Mouse (Mus musculus) adrenal gland, postnatal 4 days (tissue): ENCODE measurements around the gene Mybphl. TPM values are rescaled to one million over a fixed set of nuclear protein-coding genes. Genes with fewer than 3 reads are reported as not detected.

Experiments
- DNase-seq, 2 experiments: peaks; one replicate each; pipeline ENCODE4 v3.0.0; 2021 to 2022; ENCODE audit warnings: low spot score in 2 of 2, mixed read lengths in 2 of 2
- total RNA-seq, 2 experiments: library from RNA; stranded (reverse); gene quantifications; 2 replicates each; pipeline ENCODE4 v1.2.3; 2021

Gene Mybphl
- total RNA-seq, 2 experiments from 2014 or later = not detected

DNA sequence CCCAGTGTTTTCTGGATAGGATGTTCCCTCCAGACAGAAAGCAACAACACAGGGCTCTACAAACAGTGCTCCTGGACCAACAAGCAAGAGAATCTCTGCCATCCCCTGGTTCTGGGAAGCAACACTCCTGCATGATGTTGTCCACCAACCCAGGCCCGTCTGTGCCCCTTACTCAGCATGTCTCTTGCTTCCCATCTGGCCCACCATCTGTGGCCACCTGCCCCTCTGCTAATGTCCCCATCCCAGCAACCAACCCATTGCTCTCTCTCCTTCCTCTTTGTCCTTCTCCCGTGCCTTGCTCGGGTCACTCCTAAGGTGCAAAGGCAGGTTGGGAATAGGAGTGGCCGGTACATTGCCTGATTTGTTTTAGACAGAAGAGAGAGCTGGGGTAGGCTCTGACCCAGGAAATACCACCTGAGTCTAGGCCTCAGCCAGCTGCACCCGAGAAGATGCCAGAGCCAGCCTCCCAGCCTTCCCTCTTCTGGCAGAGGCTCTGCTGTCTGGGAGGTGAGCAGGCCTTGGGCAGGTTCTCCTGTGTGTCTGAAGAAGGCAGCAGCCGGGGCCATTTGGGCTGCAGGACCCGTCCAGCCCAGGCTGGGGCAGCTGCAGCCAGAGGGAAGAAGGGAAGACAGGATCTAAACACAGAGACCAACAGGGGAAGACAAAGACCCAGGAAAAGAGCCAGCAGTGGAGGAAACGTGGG lies 45.1 kb downstream of the Mybphl start:
- no peak for DNase-seq

DNA sequence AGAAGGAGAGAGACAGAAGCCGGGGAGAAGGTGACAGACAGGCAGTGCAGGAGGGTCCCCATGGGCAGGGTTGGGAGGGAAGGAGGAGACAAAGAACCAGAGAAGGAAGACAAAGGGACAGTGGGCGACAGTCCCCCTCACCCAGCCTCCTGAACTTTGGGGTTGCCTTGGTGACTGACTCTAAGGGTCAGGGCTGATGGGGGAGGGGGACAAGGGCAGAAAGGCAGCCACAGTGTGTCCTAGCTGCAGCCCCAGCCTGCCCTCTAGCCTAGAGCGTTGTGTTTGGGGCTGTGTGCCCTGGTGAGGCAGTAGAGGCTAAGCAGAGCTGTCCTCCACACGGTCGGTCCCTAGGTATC lies 45.6 kb downstream of the Mybphl start:
- DNase-seq = no peak

DNA sequence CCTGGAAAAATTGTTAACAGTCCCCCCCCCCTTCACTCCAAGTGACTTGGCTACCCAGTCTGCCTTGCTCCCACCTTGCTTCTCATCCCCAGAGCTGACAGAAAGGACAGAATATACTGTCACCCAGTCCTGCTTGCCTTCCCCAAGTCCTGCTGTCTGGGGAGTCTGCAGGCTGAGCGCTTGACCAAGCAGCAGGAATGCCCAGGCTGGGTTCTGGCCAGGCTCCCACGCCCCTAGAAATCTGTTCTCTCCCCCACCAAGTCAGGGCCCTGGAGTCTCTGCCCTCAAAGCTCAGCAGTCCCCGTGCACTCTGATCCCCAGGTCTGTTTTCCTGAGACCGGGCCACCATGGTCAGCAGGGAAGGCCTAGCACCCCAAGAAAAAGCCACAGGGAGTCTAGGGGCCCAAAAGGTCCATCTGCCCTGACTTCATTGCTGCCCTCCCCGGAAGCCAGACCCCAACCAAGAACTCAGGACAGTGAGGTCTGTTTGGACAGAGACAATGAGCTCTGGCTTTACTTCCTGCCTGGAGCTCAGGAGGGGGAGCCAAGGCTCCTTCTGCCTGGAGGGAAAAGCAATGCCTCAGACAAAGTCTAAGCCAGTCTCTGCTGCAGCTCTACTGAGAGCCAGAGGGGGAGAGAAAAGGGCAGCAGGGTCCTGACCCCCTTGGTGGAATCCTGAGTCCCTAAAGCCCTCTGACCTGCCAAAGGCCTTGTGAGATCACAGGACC lies 46.5 kb downstream of the Mybphl start:
- DNase-seq = no peak

DNA sequence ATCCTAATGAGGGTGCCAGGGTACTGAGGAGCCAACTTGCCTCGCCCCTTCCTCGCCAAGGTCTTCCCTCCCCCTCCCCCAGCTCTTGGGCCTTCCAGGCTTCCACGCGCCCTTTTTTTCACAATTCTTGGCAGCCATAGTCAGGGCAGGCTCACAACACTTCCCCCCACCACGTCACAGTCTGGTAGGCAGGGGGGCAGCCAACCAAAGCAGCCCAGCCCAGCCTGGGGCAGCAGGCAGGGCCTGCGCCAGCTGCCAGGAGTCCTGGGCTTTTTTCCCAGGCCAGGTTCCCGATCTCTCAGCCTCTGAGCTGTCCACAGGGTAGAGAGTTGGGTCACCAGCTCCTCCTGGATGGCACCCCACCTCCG lies 47.0 kb downstream of the Mybphl start:
- no peak for DNase-seq

DNA sequence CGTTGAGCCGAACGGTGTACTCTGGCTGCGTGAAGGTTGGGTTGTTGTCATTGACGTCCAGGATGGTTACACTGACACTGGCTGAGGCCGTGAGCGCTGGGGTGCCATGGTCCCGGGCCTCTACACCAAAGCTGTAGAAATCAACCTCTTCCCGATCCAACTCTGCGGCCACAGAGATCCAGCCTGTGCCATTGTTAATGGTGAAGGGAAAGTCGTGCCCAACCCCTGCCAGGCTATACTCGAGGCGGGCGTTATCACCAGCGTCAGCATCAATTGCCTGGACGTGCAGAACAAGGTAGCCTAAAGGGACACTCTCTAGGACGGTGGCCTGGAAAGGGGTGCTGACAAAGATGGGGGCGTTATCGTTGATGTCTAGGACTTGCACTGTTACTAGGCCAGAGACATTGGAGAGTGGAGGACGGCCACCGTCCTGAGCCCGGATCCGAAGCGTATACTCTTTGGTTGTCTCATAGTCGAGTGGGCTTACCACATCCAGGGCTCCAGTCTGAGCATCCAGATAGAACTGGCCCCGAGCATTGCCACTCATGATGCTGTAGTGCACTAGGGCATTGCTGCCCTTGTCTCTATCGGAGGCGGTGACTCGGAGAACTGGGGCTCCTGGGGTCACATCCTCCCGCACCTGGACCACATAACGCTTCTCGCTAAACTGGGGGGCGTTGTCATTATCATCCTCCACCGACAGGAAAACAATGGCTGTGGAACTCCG lies 49.1 kb downstream of the Mybphl start:
- no peak for DNase-seq

DNA sequence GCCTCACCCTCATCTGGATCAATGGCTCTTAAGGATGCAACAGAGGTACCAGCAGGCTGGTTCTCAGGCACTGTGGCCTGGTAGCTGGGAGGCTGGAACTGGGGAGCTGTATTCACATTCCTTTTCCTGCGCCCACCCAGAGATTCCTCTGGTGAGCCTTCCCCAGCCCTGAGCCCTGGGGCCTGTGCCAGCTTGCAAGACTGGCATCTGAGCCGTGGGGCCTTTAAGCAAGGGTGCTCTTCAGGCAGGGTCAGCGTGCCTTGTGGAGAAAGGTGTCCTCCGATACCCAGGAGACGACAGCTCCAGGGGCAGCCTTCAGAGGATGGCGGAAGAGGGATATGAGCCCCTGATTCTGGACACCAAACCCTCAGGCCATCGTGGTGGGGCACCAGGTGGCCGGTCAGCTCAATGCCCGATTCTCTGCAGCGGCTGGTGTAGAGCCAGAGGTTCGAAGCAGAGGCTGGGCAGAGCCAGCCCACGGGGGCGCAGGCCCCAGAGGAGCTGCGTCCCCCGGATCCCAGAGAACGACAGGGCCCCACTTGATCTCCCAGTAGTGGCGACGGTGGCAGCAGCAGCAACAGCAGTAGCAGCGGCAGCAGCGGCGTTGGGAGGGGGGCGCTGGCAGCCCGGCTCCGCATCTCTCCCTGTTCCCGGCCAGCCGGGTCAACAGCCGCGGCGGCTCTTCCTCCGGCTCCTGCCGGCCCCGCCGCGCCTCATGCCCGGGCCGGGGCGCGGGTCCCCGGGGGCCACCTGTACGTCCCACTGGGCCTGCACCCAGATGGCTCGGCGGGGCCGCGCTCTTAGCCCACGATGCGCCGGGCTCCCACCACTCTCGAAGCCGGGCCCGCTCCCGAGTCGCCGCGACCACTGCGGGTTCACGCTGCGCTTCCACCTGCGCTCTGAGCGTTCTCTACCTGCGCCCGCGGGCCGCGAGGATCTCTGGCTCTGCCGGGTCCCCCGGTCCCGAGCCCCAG lies 50.4 kb downstream of the Mybphl start, which contains the start of gene Celsr2:
Celsr2 (minus strand) TSS at position 696 of the 974 bp plus-strand sequence.
- DNase-seq = no peak

DNA sequence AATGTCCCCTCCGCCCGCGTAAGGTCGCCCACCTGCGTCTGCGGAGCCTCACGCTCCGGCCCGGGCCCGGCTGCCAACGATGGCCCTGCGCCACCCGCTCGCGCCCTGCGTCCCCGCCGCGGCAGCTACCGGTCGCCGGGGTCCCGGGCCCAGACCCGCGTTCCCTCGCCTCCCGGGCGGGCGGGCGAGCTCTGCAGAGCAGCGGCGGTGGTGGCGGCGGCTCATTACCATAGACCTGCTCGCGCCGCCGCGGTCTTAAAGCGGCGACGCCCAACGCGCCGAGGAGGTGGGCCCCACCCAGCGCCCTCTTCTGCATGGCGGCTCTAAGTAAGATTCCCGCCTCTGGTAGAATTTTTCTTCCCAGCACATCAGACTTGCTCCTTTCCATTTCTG lies 51.1 kb downstream of the Mybphl start:
- peak; percentile 32 to 36 for DNase-seq

DNA sequence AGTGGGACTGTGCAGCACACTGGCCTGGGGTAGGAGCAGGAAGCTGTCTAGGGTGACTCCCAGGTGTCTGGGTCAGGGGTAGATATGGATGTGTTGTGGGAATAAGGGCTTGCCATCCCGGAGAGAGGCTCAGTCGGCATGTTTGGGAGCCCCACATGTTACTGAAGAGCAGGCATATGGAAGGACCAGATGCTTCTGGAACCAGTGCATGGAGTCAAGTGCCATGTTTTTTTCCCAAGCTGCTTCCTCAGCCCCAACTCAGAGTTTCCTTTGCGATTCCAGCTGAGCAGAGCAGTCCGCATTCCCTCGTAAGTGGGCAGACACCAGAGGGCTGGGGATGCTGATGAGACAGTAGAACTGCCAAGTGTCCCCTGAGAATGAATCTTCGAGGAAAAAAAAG lies 58.3 kb downstream of the Mybphl start:
- no peak for DNase-seq

DNA sequence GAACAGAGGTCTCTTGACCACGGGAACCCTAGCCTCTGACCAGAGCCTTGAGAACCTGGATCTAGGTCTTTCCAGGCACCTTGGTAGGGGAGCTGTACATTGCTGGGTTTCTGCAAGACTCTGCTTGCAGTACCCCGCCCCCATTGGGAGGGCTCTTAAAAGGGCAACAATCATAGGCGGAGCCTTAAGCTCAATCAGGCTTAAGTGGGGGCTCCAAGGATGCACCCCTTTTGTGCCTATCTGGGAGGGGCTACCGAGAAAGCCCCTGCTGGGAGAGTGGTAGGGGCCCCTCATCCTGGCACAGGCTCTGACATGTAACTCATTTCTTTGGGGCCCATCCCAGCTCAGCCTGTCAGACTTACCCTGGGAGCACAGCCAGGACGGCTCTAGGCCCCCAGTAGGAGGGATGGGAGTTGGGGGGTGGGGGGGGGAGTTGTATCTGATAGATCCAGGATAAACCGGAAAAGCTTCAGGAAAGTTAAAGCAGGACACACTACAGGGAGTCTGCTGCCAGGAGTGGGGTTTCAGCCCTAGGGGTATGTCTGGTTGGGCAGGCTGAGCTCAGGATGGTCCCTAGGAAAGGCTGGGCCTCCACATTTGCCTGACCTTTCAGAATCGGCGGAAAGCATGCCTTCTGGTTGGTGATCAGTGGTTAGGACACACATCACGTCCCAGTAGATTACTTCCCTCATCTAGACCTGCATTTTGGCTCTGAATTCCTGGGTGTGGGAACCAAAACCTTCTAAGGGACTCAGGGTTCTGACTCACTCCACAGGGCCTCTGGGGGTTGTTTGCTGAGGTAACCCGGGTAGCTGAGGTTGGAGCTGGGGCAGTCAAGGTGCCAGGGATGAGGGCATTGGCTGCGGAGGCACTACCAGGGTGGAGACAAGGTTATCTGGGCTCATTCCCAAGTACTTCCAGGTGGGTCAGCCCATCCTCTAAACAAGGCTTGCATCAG lies 59.4 kb downstream of the Mybphl start:
- DNase-seq = no peak

DNA sequence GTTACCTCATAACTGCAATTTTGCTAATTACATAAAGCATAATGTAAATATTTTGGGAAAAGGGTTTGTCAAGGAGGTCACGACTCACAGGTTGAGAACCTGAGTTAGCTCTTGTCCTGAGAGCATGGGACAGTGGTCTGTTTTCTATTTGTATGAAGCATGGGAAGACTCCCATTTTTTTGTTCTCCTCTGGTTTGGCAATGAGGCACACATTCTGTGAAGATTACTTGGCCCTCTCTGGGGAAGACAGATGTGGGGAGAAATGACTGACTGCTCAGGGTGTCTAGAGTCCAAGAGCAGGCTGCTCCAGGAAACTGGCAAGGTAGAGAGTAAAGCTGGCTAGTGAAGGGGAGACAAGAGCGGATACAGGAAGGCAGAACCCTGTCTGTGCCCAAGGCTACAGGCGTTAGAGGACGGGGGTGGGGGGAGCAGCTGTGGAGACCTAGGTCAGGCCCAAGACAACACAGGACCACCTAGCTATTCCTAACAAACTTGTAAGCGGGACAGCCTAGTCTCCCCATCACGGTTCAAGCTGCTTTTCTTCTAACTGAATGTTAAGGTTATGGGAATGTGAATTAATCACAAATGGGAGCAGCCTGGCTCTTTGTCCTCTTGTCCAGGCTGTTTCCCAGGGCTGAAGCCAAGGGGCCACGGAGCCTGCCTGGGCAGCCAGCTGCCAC lies 60.4 kb downstream of the Mybphl start:
- DNase-seq = no peak

DNA sequence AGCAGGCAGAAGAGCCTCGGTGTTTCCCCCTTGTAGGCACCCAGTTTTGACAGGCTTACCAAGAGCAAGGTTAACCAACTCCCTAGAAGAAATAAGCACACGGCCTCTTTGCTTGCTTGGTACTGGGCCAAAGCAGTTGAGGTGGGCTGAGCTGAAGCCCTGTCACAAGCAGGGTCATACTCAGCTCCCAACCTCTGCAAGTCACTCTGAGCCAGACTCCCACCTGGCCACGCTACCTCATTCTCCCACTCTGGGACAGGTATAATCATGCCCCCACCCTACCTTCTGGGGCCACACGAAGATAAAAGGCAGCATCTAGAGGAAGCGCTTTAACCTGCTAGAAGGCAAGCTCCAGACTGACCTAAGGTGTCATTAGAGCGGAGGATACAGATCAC lies 60.9 kb downstream of the Mybphl start:
- no peak for DNase-seq

Other genes with a start within 250 kb of the Mybphl start
- gene Gnai3, start 218.8 kb upstream of the Mybphl start, total RNA-seq = 100 to 1,000 TPM; 128 to 135 TPM
- under 1 TPM; 0.25 to 0.39 TPM for gene Gpr61, start 210.0 kb upstream of the Mybphl start, total RNA-seq
- gene Amigo1, start 178.6 kb upstream of the Mybphl start, total RNA-seq = 10 to 100 TPM; 17.0 to 18.5 TPM
- 10 to 100 TPM in 1 of 2 experiments, 1 to 10 TPM in 1; 8.3 to 10.0 TPM for gene Cyb561d1, start 163.7 kb upstream of the Mybphl start, total RNA-seq
- gene Atxn7l2, start 154.0 kb upstream of the Mybphl start, total RNA-seq = 10 to 100 TPM; 15.6 to 16.9 TPM
- 10 to 100 TPM in 1 of 2 experiments, 1 to 10 TPM in 1; 6.7 to 12.2 TPM for gene Sypl2, start 138.3 kb upstream of the Mybphl start, total RNA-seq
- 100 to 1,000 TPM in 1 of 2 experiments, 10 to 100 TPM in 1; 99.9 to 102 TPM for gene Psma5, start 108.0 kb upstream of the Mybphl start, total RNA-seq
- 10 to 100 TPM; 31.7 to 32.5 TPM for gene Sort1, start 80.8 kb upstream of the Mybphl start, total RNA-seq
- gene Psrc1, start 18.9 kb downstream of the Mybphl start, total RNA-seq = 10 to 100 TPM; 13.0 to 15.2 TPM
- gene Celsr2, start 50.6 kb downstream of the Mybphl start, total RNA-seq = 10 to 100 TPM; 15.3 to 25.8 TPM
- gene Sars, start 80.3 kb downstream of the Mybphl start, total RNA-seq = 100 to 1,000 TPM; 163 to 171 TPM
- not detected for gene 1700013F07Rik, start 169.2 kb downstream of the Mybphl start, total RNA-seq
- gene 5330417C22Rik, start 171.6 kb downstream of the Mybphl start, total RNA-seq = 1 to 10 TPM; 3.6 to 8.0 TPM
- gene Tmem167b, start 197.6 kb downstream of the Mybphl start, total RNA-seq = 10 to 100 TPM; 50.9 to 51.0 TPM
- gene Taf13, start 206.8 kb downstream of the Mybphl start, total RNA-seq = 10 to 100 TPM; 18.2 to 25.2 TPM
- 10 to 100 TPM; 10.8 to 11.4 TPM for gene Wdr47, start 226.4 kb downstream of the Mybphl start, total RNA-seq